Mouse (Mus musculus): Measurements from ENCODE around the gene Elmo2. TPM values are rescaled to one million over a fixed set of nuclear protein-coding genes. Genes with fewer than 3 reads are reported as not detected.

Elmo2 gene
- 20.5 and 22.4 TPM in 2 replicates for polyA plus RNA-seq (2012; ENCODE audit: insufficient read depth, insufficient read length, missing spikeins)

DNA sequence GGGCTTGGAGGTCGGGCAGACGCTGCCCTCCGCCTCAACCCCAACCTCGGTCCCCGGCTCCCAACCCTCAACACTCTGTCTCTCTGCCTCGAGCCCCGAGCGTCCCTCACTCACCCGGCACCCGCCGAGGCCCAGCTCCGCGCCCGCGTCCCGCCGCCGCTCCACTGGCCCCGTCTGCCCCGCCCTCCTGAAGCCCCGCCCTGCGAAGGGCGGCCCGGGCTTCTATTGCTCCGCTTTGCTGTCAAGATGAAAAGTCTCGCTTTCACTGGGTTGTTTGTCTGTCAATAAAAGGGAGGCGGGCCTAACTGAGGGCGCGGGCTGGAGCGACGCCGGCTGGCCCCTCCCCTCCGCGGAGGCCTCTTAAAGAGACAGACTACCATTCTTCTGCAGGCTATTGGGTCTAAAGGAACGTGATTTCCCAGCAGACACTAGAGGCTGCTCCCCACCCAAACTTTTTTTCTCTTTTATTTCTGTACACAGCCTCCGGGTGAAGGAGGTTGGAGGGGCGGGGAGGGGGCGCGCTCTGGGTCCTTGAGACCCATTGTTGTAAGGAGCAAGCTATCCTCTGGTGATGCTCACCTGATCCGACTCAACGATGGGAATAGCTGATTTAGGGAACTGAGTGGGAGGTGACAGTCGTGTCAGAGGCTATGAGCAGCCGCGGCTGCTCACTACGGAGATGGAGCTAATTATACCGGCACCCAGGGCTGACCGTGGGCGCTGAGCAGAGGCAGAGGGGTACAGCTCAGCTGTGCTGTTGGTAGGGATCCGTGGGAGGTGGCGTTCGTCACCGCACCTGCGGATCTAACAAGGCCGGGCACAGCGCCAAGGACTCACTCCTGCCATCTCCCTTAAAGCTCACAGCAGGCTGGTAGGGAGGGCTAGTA lies at the start of gene Elmo2:
Gene Elmo2 (minus strand): TSS at position 176 of the 887 bp plus-strand sequence.
- Histone ChIP-seq H3K4me3 (ENCODE audit: insufficient read depth, low read depth, low read length) (peak within 1 kb of the TSS; percentile 90), H3K27ac (replicated peaks; ENCODE audit: low read depth, low read length) (peak within 1 kb of the TSS; percentile 23), H3K4me1 (ENCODE audit: control insufficient read depth, insufficient read depth, insufficient read length, low read length) (peaks cover 31% of the 10 kb centered on the region)

GRCm38 (mm10) chr2:165376001-165376400 lies 49.7 kb upstream of the Elmo2 start:
- Histone ChIP-seq H3K4me1 (ENCODE audit: control insufficient read depth, insufficient read depth, insufficient read length, low read length) (no peaks in the 10 kb centered on the region), H3K27ac (replicated peaks; ENCODE audit: low read depth, low read length) (no peak overlapping the region), H3K4me3 (ENCODE audit: insufficient read depth, low read depth, low read length) (no peak overlapping the region)

- Histone ChIP-seq H3K27ac (replicated peaks; ENCODE audit: low read depth, low read length) (no peak overlapping the region), H3K4me3 (ENCODE audit: insufficient read depth, low read depth, low read length) (no peak overlapping the region), H3K4me1 (ENCODE audit: control insufficient read depth, insufficient read depth, insufficient read length, low read length) (no peaks in the 10 kb centered on the region)
Observed at GRCm38 (mm10) chr2:165375478-165375877, 49.2 kb upstream of the Elmo2 start.

GRCm38 (mm10) chr2:165371066-165371465 lies 44.8 kb upstream of the Elmo2 start:
- no peak overlapping the region for H3K4me3 ChIP-seq (ENCODE audit: insufficient read depth, low read depth, low read length)
- no peak overlapping the region for H3K27ac ChIP-seq (replicated peaks; ENCODE audit: low read depth, low read length)
- peaks cover 2% of the 10 kb centered on the region; the same call in 1 of the 2 replicates for H3K4me1 ChIP-seq (ENCODE audit: control insufficient read depth, insufficient read depth, insufficient read length, low read length)

DNA sequence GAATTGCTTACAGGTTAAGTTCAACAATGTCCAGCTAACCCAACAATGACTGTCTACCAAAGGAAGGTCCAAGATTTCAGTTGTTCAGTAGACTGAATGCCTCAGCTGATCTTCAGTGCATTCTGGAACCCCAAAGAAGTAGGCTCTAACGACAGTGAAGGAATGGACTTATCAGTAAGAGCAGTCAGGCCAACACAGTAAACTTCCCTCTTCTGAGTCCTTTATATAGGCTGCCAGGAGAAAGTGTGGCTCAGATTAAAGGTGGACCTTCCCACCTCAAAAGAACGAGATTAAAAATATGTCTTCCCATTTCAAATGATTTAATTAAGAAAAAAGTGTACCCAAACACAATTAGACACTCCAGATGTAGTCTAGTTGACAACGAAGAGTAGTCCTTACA lies 44.1 kb upstream of the Elmo2 start:
- H3K27ac ChIP-seq (replicated peaks; ENCODE audit: low read depth, low read length) = no peak overlapping the region

GRCm38 (mm10) chr2:165368496-165368895 lies 42.2 kb upstream of the Elmo2 start, which contains the start of gene Zfp663:
Zfp663 (minus strand) TSS chr2:165368729.
- H3K4me1 ChIP-seq (ENCODE audit: control insufficient read depth, insufficient read depth, insufficient read length, low read length) = peaks cover 2% of the 10 kb centered on the region; the same call in 1 of the 2 replicates
- no peak within 1 kb of the TSS for H3K27ac ChIP-seq (replicated peaks; ENCODE audit: low read depth, low read length)
- H3K4me3 ChIP-seq (ENCODE audit: insufficient read depth, low read depth, low read length) = no peak within 1 kb of the TSS

More for the DNA sequence above, 44.1 kb upstream of the Elmo2 start:
- peaks cover 2% of the 10 kb centered on the region; the same call in 1 of the 2 replicates for H3K4me1 ChIP-seq (ENCODE audit: control insufficient read depth, insufficient read depth, insufficient read length, low read length)
- H3K4me3 ChIP-seq (ENCODE audit: insufficient read depth, low read depth, low read length) = no peak overlapping the region

- H3K4me3 ChIP-seq (ENCODE audit: insufficient read depth, low read depth, low read length) = no peak overlapping the region
- H3K27ac ChIP-seq (replicated peaks; ENCODE audit: low read depth, low read length) = no peak overlapping the region
- H3K4me1 ChIP-seq (ENCODE audit: control insufficient read depth, insufficient read depth, insufficient read length, low read length) = peaks cover 2% of the 10 kb centered on the region; the same call in 1 of the 2 replicates
Observed at GRCm38 (mm10) chr2:165367868-165368439, 41.7 kb upstream of the Elmo2 start.

- Histone ChIP-seq H3K4me1 (ENCODE audit: control insufficient read depth, insufficient read depth, insufficient read length, low read length) (peaks cover 2% of the 10 kb centered on the region; the same call in 1 of the 2 replicates), H3K27ac (replicated peaks; ENCODE audit: low read depth, low read length) (no peak overlapping the region), H3K4me3 (ENCODE audit: insufficient read depth, low read depth, low read length) (no peak overlapping the region)
Observed at GRCm38 (mm10) chr2:165367047-165367520, 40.8 kb upstream of the Elmo2 start.

- no peak overlapping the region for H3K4me3 ChIP-seq (ENCODE audit: insufficient read depth, low read depth, low read length)
- H3K4me1 ChIP-seq (ENCODE audit: control insufficient read depth, insufficient read depth, insufficient read length, low read length) = peaks cover 2% of the 10 kb centered on the region; the same call in 1 of the 2 replicates
- H3K27ac ChIP-seq (replicated peaks; ENCODE audit: low read depth, low read length) = no peak overlapping the region
Observed at GRCm38 (mm10) chr2:165364334-165365091, 38.2 kb upstream of the Elmo2 start.

DNA sequence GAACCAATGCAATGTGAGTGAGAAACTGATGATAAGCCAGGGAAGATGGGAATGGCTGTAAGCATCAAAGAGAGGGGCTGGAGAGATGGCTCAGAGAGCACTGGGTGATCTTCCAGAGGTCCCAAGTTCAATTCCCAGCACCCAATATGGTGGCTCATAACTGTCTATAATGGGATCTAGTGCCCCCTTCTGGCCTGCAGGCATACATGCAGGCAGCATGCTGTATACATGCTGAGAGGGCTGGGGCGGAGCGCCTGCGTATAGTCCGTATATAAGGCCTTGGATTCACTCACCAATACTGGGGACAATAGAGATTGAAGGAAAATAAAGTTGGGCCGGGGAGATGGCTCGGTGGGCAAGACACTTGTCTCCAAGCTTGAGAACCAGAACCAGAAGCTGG lies 37.0 kb upstream of the Elmo2 start:
- Histone ChIP-seq H3K27ac (replicated peaks; ENCODE audit: low read depth, low read length) (no peak overlapping the region), H3K4me3 (ENCODE audit: insufficient read depth, low read depth, low read length) (no peak overlapping the region), H3K4me1 (ENCODE audit: control insufficient read depth, insufficient read depth, insufficient read length, low read length) (no peaks in the 10 kb centered on the region)

DNA sequence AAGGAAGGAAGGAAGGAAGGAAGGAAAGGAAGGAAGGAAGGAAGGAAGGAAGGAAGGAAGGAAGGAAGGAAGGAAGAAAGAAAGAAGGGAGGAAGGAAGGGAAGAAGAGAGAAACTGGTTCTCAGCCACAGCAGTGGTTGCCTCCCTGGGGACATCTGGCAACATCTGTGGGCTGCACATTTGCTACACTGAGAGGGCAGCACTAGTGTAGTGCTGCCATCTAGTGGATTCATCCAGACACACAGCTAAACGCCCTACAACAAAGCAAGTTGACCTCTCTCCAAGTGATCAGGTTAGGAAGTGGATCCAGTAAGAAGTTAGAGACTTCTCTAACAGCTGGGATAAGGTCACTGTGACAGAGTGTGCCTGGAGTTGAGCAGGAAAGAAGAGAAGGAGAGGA lies 34.6 kb upstream of the Elmo2 start:
- no peak overlapping the region for H3K27ac ChIP-seq (replicated peaks; ENCODE audit: low read depth, low read length)
- H3K4me3 ChIP-seq (ENCODE audit: insufficient read depth, low read depth, low read length) = no peak overlapping the region
- no peaks in the 10 kb centered on the region for H3K4me1 ChIP-seq (ENCODE audit: control insufficient read depth, insufficient read depth, insufficient read length, low read length)

DNA sequence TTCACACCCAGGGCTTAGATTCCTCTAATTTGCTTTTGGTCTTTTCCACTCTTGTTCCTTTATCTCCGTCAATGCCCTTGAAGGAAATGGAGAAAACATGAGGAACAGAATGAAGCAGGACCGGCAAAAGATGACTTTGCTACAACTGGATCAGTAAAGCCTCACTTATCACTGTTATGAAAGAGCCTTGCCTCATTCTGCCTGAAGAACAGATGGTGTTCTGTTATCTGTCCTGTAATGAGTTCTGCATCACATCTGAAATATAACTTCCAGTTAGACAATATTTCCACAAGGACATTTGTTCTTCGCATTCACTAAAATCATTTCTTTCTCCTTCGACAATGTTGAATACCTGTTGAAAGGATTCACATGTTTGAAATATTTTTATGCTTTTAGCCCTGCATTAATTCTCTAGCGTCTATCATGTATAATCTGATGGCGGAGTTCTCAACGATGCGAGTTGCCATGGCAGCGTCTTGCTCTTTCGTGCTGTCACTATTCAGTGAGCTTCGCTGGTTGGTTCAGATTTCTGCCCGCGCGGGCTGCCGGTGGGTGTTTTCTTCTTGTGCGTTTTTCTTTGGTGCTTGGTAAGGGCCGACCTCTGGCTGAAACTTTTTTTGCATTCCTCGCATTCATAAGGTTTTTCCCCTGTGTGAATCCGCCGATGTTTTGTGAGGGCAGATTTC lies 25.7 kb upstream of the Elmo2 start:
- Histone ChIP-seq H3K27ac (replicated peaks; ENCODE audit: low read depth, low read length) (no peak overlapping the region), H3K4me3 (ENCODE audit: insufficient read depth, low read depth, low read length) (no peak overlapping the region), H3K4me1 (ENCODE audit: control insufficient read depth, insufficient read depth, insufficient read length, low read length) (no peaks in the 10 kb centered on the region)

GRCm38 (mm10) chr2:165349466-165349865 lies 23.2 kb upstream of the Elmo2 start:
- H3K27ac ChIP-seq (replicated peaks; ENCODE audit: low read depth, low read length) = no peak overlapping the region
- H3K4me3 ChIP-seq (ENCODE audit: insufficient read depth, low read depth, low read length) = no peak overlapping the region
- no peaks in the 10 kb centered on the region for H3K4me1 ChIP-seq (ENCODE audit: control insufficient read depth, insufficient read depth, insufficient read length, low read length)

- Histone ChIP-seq H3K4me3 (ENCODE audit: insufficient read depth, low read depth, low read length) (no peak overlapping the region), H3K4me1 (ENCODE audit: control insufficient read depth, insufficient read depth, insufficient read length, low read length) (no peaks in the 10 kb centered on the region), H3K27ac (replicated peaks; ENCODE audit: low read depth, low read length) (no peak overlapping the region)
Observed at GRCm38 (mm10) chr2:165346180-165346579, 19.9 kb upstream of the Elmo2 start.
